In genomic region chr11:102316572-102317297, GRCm38 (mm10) we compare ENCODE assay signal across 8 mouse cellular contexts. TPM values are rescaled to one million over a fixed set of nuclear protein-coding genes. Genes with fewer than 3 reads are reported as not detected.
DNase-seq lines count a peak whose midpoint lies in the region; ATAC-seq lines count a peak whose summit lies in the region.

No protein-coding gene starts in this region.

- H3K4me2 ChIP-seq in hindbrain, embryonic 11.5 days (replicated peaks; ENCODE audit: low read depth, low read length) = peak overlapping the region; percentile 90

- peaks cover 2% of the 10 kb centered on the region; the same call in 1 of the 2 replicates for H3K4me1 ChIP-seq in hindbrain, embryonic 11.5 days (replicated peaks; ENCODE audit: control insufficient read depth, insufficient read depth, low read length)

- H3K27ac ChIP-seq in hindbrain, embryonic 11.5 days (ENCODE audit: low read depth, low read length) = peak overlapping the region; percentile 99

- WGBS in hindbrain, embryonic 11.5 days = under 1% methylated on average over 57 of the region's 80 CpGs

- peak overlapping the region; percentile 100 for H3K9ac ChIP-seq in hindbrain, embryonic 11.5 days (ENCODE audit: low read depth, low read length)

- peak; percentile 39 for ATAC-seq in hindbrain, embryonic 11.5 days (ENCODE audit: low FRiP score)

- peak overlapping the region; percentile 100 for H3K4me3 ChIP-seq in hindbrain, embryonic 11.5 days (ENCODE audit: low read depth, low read length)

- peak; percentile 83 for DNase-seq in MN1 (ENCODE audit: low spot score)
- DNase-seq in cerebellum, adult 9-11 months = peak; percentile 92
- peak; percentile 82 to 87 for DNase-seq in frontal cortex, postnatal 10 days (ENCODE audit: low spot score in 2 of 2)
- DNase-seq in hindbrain, embryonic 11.5 days (ENCODE audit: low spot score) = peak; percentile 88
- peak; percentile 87 to 88 for DNase-seq in layer of hippocampus, postnatal 36 days
- peak; percentile 93 for DNase-seq in lung, postnatal 25 days (ENCODE audit: low spot score)
- peak; percentile 65 for DNase-seq in retina, adult 2 months (ENCODE audit: low read depth, low spot score)
- DNase-seq in thymus, postnatal 14 days = peak; percentile 95

- no peaks in the 10 kb centered on the region for H3K27me3 ChIP-seq in hindbrain, embryonic 11.5 days (ENCODE audit: control insufficient read depth, insufficient read depth, low read length)

- no peaks in the 10 kb centered on the region for H3K9me3 ChIP-seq in hindbrain, embryonic 11.5 days (ENCODE audit: control insufficient read depth, low read length)

- 0 out of 2 replicates have a peak, but pooled peaks cover 3% of the 10 kb centered on the region for H3K36me3 ChIP-seq in hindbrain, embryonic 11.5 days (ENCODE audit: control insufficient read depth, insufficient read depth, low read length)

RNA-seq across cellular contexts. Expression of gene Ubtf, which starts 2.8 kb away (rescaled TPM):
- 82.1 and 83.4 TPM in 2 replicates for polyA plus RNA-seq in hindbrain, embryonic 11.5 days (2014; fragmentation: Nextera tagmentation; extraction: Ambion mirVana)
- 100 to 1,000 TPM; 127 to 128 TPM for total RNA-seq in layer of hippocampus, postnatal 36 days (2021)

RNA-seq across cellular contexts. Expression of gene Atxn7l3, which starts 20.3 kb away (rescaled TPM):
- polyA plus RNA-seq in hindbrain, embryonic 11.5 days (2014; fragmentation: Nextera tagmentation; extraction: Ambion mirVana) = 17.5 and 22.0 TPM in 2 replicates
- 100 to 1,000 TPM; 172 to 173 TPM for total RNA-seq in layer of hippocampus, postnatal 36 days (2021)

RNA-seq across cellular contexts. Expression of gene Tmub2, which starts 32.0 kb away (rescaled TPM):
- 64.0 and 65.2 TPM in 2 replicates for polyA plus RNA-seq in hindbrain, embryonic 11.5 days (2014; fragmentation: Nextera tagmentation; extraction: Ambion mirVana)
- total RNA-seq in layer of hippocampus, postnatal 36 days (2021) = 10 to 100 TPM; 64.2 to 64.8 TPM

RNA-seq across cellular contexts. Expression of gene Asb16, which starts 48.2 kb away (rescaled TPM):
- 0.06 and 0.08 TPM in 2 replicates for polyA plus RNA-seq in hindbrain, embryonic 11.5 days (2014; fragmentation: Nextera tagmentation; extraction: Ambion mirVana)
- total RNA-seq in layer of hippocampus, postnatal 36 days (2021) = 1 to 10 TPM; 1.0 to 1.2 TPM

RNA-seq across cellular contexts. Expression of gene Slc4a1, which starts 49.3 kb away (rescaled TPM):
- polyA plus RNA-seq in hindbrain, embryonic 11.5 days (2014; fragmentation: Nextera tagmentation; extraction: Ambion mirVana) = 25.8 and 28.1 TPM in 2 replicates
- under 1 TPM; 0.10 to 0.15 TPM for total RNA-seq in layer of hippocampus, postnatal 36 days (2021)

Comparison
In these comparisons a context has a peak if more than half of its experiments do, and no peak if none do; other contexts are left out.
1. Peak in every context shown above with its lines: DNase-seq, ATAC-seq, H3K4me3 ChIP-seq and H3K27ac ChIP-seq.